Mouse (Mus musculus) heart, postnatal 0 days (tissue): ENCODE measurements around the gene Pcgf1. TPM values are rescaled to one million over a fixed set of nuclear protein-coding genes. Genes with fewer than 3 reads are reported as not detected.

ENCODE experiments used
- ATAC-seq: fragments of 200-750 bp; cut with Nextera tagmentation; 2 replicates; pipeline ENCODE4 v1.8.0; 2017; ENCODE audit warnings: low read depth, moderate number of reproducible peaks, moderate library complexity; ENCODE audit not compliant: insufficient read depth
- DNase-seq: peaks from one replicate; pipeline ENCODE4 v3.0.0-alpha.2; 2016; ENCODE audit warnings: low spot score
- H3K27ac ChIP-seq: fragments of 300-500 bp; sonication (generic); 2 replicates; pipeline ENCODE4 v1.5.1; 2014; ENCODE audit warnings: low read depth, mild to moderate bottlenecking
- H3K27me3 ChIP-seq: fragments of 300-500 bp; sonication (generic); 2 replicates; pipeline ENCODE4 v1.6.1; 2014; ENCODE audit warnings: low read length, mixed read lengths; ENCODE audit not compliant: control insufficient read depth, insufficient read depth
- H3K36me3 ChIP-seq: fragments of 300-500 bp; sonication (generic); replicated peaks from 2 replicates; pipeline ENCODE4 v1.6.1; 2014; ENCODE audit warnings: low read length, mixed read lengths; ENCODE audit not compliant: control insufficient read depth, insufficient read depth
- H3K4me1 ChIP-seq: fragments of 300-500 bp; sonication (generic); 2 replicates; pipeline ENCODE4 v1.6.1; 2014; ENCODE audit warnings: antibody characterized with exemption; ENCODE audit not compliant: control insufficient read depth, insufficient read depth
- H3K4me2 ChIP-seq: fragments of 300-500 bp; sonication (generic); 2 replicates; pipeline ENCODE4 v1.6.1; 2014; ENCODE audit warnings: low read depth, mild to moderate bottlenecking, low read length, moderate library complexity
- H3K4me3 ChIP-seq: fragments of 300-500 bp; sonication (generic); 2 replicates; pipeline ENCODE4 v1.5.1; 2014; ENCODE audit warnings: low read depth, low read length
- H3K9ac ChIP-seq: fragments of 300-500 bp; sonication (generic); replicated peaks from 2 replicates; pipeline ENCODE4 v1.6.1; 2014; ENCODE audit warnings: low read depth, low read length, mixed read lengths
- H3K9me3 ChIP-seq: fragments of 300-500 bp; sonication (generic); replicated peaks from 2 replicates; pipeline ENCODE4 v1.6.1; 2016; ENCODE audit warnings: low read length; ENCODE audit not compliant: control insufficient read depth
- CTCF ChIP-seq: IDR thresholded peaks from 2 replicates; pipeline ENCODE4 v1.5.1; 2016; ENCODE audit warnings: antibody characterized with exemption, control low read depth, low read depth
- EP300 ChIP-seq: IDR thresholded peaks from 2 replicates; pipeline ENCODE4 v1.6.1; 2016; ENCODE audit warnings: antibody characterized with exemption, low read depth
- WGBS: fragments of 180-500 bp; shearing (Covaris S2); extraction: QIAGEN DNeasy Blood & Tissue Kit; methylation state at CpG from one replicate; pipeline ENCODE4 v1.1.7; 2014; 5-methylcytosine and 5-hydroxymethylcytosine counted together
- polyA plus RNA-seq: library from polyadenylated mRNA; unstranded; fragments of >200 nt; fragmentation: Nextera tagmentation; extraction: Ambion mirVana; gene quantifications from 2 replicates; pipeline ENCODE4 v1.2.1, GENCODE M21; 2015
- total RNA-seq: library from RNA; depleted of rRNA; stranded (reverse); fragments of >200 nt; gene quantifications from 2 replicates; pipeline ENCODE4 v1.2.3, GENCODE M21; 2014; ENCODE audit warnings: low replicate concordance

The Pcgf1 gene
- total and polyA plus RNA-seq, 2 experiments from 2014 or later = 12.1 to 13.2 TPM

- H3K27me3 ChIP-seq = peaks cover 23% of the 10 kb centered on the region
- peak; percentile 61; the same call in 1 of the 2 replicates for ATAC-seq
- WGBS = 30% methylated on average over 6 of the region's 6 CpGs
Measured at GRCm38 (mm10) chr6:83092416-83093127, 14.9 kb downstream of the Pcgf1 start.

GRCm38 (mm10) chr6:83095968-83096367 lies 18.3 kb downstream of the Pcgf1 start:
- Histone ChIP-seq H3K36me3 (no peaks in the 10 kb centered on the region), H3K4me3 (no peak overlapping the region), H3K4me2 (no peak overlapping the region), H3K9ac (no peak overlapping the region), H3K27ac (no peak overlapping the region), H3K9me3 (no peaks in the 10 kb centered on the region), H3K4me1 (no peaks in the 10 kb centered on the region), H3K27me3 (peaks cover 4% of the 10 kb centered on the region; the same call in 1 of the 2 replicates)
- no peak for DNase-seq
- TF ChIP-seq CTCF = no peak
- no peak for TF ChIP-seq EP300
- 41% methylated on average over 6 of the region's 6 CpGs for WGBS
- ATAC-seq = no peak

More at GRCm38 (mm10) chr6:83092416-83093127, 14.9 kb downstream of the Pcgf1 start:
- Histone ChIP-seq H3K4me1 (0 out of 2 replicates have a peak, but pooled peaks cover 5% of the 10 kb centered on the region), H3K4me3 (no peak overlapping the region), H3K36me3 (no peaks in the 10 kb centered on the region), H3K9me3 (no peaks in the 10 kb centered on the region), H3K4me2 (no peak overlapping the region), H3K27ac (peak overlapping the region; percentile 39), H3K9ac (no peak overlapping the region)
- TF ChIP-seq CTCF (no peak), EP300 (no peak)
- DNase-seq = no peak

DNA sequence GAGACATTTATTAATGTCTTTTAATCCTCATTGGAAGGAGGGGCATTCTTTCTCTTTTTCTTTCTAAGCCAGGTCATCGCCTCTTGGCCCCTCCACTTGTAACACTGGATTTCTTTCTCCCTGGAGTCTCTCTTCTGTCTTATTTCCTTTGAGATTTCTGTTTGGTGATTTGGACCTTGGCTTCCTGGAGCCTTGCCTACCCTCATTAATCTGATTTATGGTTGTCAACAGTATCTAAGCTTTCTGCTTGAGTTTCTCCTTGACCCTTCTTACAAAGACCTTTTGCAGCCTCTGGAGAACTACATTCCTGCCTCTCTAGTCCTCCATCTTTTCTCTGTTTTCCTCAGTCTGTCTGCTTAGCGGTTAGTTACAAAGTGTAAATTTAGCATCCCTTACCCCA lies 20.7 kb downstream of the Pcgf1 start:
- Histone ChIP-seq H3K27me3 (peaks cover 4% of the 10 kb centered on the region; the same call in 1 of the 2 replicates), H3K9ac (no peak overlapping the region), H3K4me3 (no peak overlapping the region), H3K4me1 (0 out of 2 replicates have a peak, but pooled peaks cover 10% of the 10 kb centered on the region), H3K9me3 (no peaks in the 10 kb centered on the region), H3K27ac (no peak overlapping the region), H3K4me2 (no peak overlapping the region), H3K36me3 (no peaks in the 10 kb centered on the region)
- WGBS = 65% methylated on average over 2 of the region's 2 CpGs
- no peak for ATAC-seq
- TF ChIP-seq CTCF (no peak), EP300 (no peak)
- no peak for DNase-seq

DNA sequence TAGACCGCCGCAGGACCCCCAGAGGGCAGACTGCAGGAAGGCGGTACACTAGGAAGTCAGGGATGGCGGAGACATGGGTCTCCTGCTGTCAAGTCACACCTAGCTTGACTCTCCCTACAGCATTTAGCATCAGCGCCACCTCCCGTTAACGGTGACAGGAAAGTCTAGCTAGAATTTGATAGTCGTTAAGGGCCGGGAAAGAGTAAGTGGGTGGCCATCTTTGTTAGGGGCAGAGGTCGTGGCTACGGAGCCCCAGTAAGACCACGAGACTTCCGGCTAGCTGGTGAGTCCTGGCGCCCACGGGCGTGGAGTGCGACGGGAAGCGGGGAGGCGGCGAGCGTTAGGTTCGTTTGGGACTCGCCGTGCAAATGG lies 23.6 kb downstream of the Pcgf1 start, which contains the start of the genes Ccdc142 and Gm42688:
Gene Ccdc142, plus strand, starts transcription at position 286 of the 372 bp plus-strand sequence.
Gene Gm42688, plus strand, starts transcription at position 302 of the 372 bp plus-strand sequence.
- TF ChIP-seq CTCF (peak; percentile 67), EP300 (no peak)
- ATAC-seq (peak; percentile 87), DNase-seq (peak; percentile 91)
- H3K9ac ChIP-seq = peak within 1 kb of the TSS; percentile 75
- under 1% methylated on average over 25 of the region's 25 CpGs for WGBS
- H3K4me2 ChIP-seq = peak within 1 kb of the TSS; percentile 97
- H3K4me1 ChIP-seq = 0 out of 2 replicates have a peak, but pooled peaks cover 10% of the 10 kb centered on the region
- H3K27me3 ChIP-seq = no peaks in the 10 kb centered on the region
- H3K9me3 ChIP-seq = no peaks in the 10 kb centered on the region
- peak within 1 kb of the TSS; percentile 72 for H3K4me3 ChIP-seq
- peak within 1 kb of the TSS; percentile 85 for H3K27ac ChIP-seq
- H3K36me3 ChIP-seq = peaks cover 8% of the 10 kb centered on the region

GRCm38 (mm10) chr6:83101688-83102556 lies 24.3 kb downstream of the Pcgf1 start:
- peaks cover 8% of the 10 kb centered on the region for H3K36me3 ChIP-seq
- H3K4me2 ChIP-seq = peak overlapping the region; percentile 97
- no peaks in the 10 kb centered on the region for H3K9me3 ChIP-seq
- peak overlapping the region; percentile 85 for H3K27ac ChIP-seq
- under 1% methylated on average over 60 of the region's 74 CpGs for WGBS
- peak; percentile 56 for TF ChIP-seq CTCF
- TF ChIP-seq EP300 = no peak
- peak overlapping the region; percentile 72 for H3K4me3 ChIP-seq
- no peaks in the 10 kb centered on the region for H3K27me3 ChIP-seq
- peak; percentile 84 for ATAC-seq
- peak; percentile 55 for DNase-seq
- 0 out of 2 replicates have a peak, but pooled peaks cover 10% of the 10 kb centered on the region for H3K4me1 ChIP-seq
- H3K9ac ChIP-seq = peak overlapping the region; percentile 75
